Mouse (Mus musculus): ENCODE measurements around the gene Tsga10.

GRCm38 (mm10) chr1:37728053-37728452, 138.2 kb downstream of the Tsga10 start:
- TF ChIP-seq EP300 (IDR thresholded peaks at IDR 0.05; ENCODE audit: insufficient read depth, low read depth, low read length) (no peak), CTCF (IDR thresholded peaks at IDR 0.05) (no peak), POLR2A (IDR thresholded peaks at IDR 0.05; ENCODE audit: insufficient read depth, low read depth, low read length) (no peak)

Data from heart, adult 2 months (tissue).